26 mouse cellular contexts compared by ENCODE assay signal in genomic region chr12:101982977-101983376, GRCm38 (mm10). TPM values are rescaled to one million over a fixed set of nuclear protein-coding genes. Genes with fewer than 3 reads are reported as not detected.
DNase-seq lines count a peak whose midpoint lies in the region; ATAC-seq lines count a peak whose summit lies in the region.
"Had no signal": no experiment of that assay in that cellular context is flagged by ENCODE, and none has a peak within 500 bp of the region (broad histone marks: within the 10 kb centered on the region; RNA-seq: fewer than 3 reads in every experiment).

No protein-coding gene starts in this region.

- no peak overlapping the region for H3K27ac ChIP-seq in hindbrain, embryonic 12.5 days
- no peak overlapping the region for H3K27ac ChIP-seq in hindbrain, embryonic 10.5 days
- H3K27ac ChIP-seq: embryonic facial prominence, embryonic 10.5 days; embryonic facial prominence, embryonic 13.5 days; forebrain, embryonic 12.5 days; forebrain, embryonic 15.5 days; heart, adult 2 months; heart, embryonic 10.5 days; heart, embryonic 13.5 days; hindbrain, embryonic 14.5 days; hindbrain, postnatal 0 days had no signal

- DNase-seq in adrenal gland, adult (ENCODE audit: inconsistent age in 2 of 2, low spot score in 1 of 2): peak; percentile 26 to 68
- no peak for DNase-seq in adrenal gland, adult 18-20 months (ENCODE audit: low spot score in 2 of 2)
- DNase-seq in hindbrain, embryonic 10.5 days (ENCODE audit: low spot score): no peak
- peak; percentile 25 to 29 for DNase-seq in adrenal gland, postnatal 36 days
- DNase-seq in layer of hippocampus, postnatal 10 days (ENCODE audit: low spot score in 2 of 2): no peak
- DNase-seq: cerebellum, adult 11-12 months; cerebellum, adult 8-10 months; cerebellum, postnatal 10 days; cerebellum, postnatal 36 days; embryo, embryonic 11 days; gastrocnemius, postnatal 25 days; heart, adult 2 months; kidney, adult 18-20 months had no signal

- H3K27me3 ChIP-seq in hindbrain, embryonic 12.5 days: no peaks in the 10 kb centered on the region
- no peaks in the 10 kb centered on the region for H3K27me3 ChIP-seq in hindbrain, embryonic 10.5 days (ENCODE audit: insufficient read depth, poor library complexity, severe bottlenecking)
- H3K27me3 ChIP-seq: embryonic facial prominence, embryonic 13.5 days; forebrain, embryonic 12.5 days; forebrain, embryonic 15.5 days; heart, embryonic 13.5 days had no signal

- WGBS in hindbrain, embryonic 12.5 days: 95% methylated on average over 9 of the region's 9 CpGs
- WGBS in hindbrain, embryonic 10.5 days: 96% methylated on average over 9 of the region's 9 CpGs

- H3K4me1 ChIP-seq in hindbrain, embryonic 12.5 days: no peaks in the 10 kb centered on the region
- no peaks in the 10 kb centered on the region for H3K4me1 ChIP-seq in hindbrain, embryonic 10.5 days (replicated peaks)
- H3K4me1 ChIP-seq: forebrain, embryonic 12.5 days; forebrain, embryonic 15.5 days had no signal

- H3K4me3 ChIP-seq in hindbrain, embryonic 12.5 days: no peak overlapping the region
- no peak overlapping the region for H3K4me3 ChIP-seq in hindbrain, embryonic 10.5 days
- H3K4me3 ChIP-seq: embryonic facial prominence, embryonic 10.5 days; embryonic facial prominence, embryonic 13.5 days; erythroblast, embryonic 14.5 days; forebrain, embryonic 12.5 days; forebrain, embryonic 15.5 days; heart, adult 2 months; heart, embryonic 10.5 days; heart, embryonic 13.5 days had no signal

- no peak overlapping the region for H3K4me2 ChIP-seq in hindbrain, embryonic 12.5 days (replicated peaks)
- H3K4me2 ChIP-seq: embryonic facial prominence, embryonic 13.5 days; forebrain, embryonic 12.5 days; forebrain, embryonic 15.5 days; heart, embryonic 13.5 days; hindbrain, embryonic 14.5 days had no signal

- H3K9me3 ChIP-seq in hindbrain, embryonic 12.5 days (replicated peaks): no peaks in the 10 kb centered on the region
- no peaks in the 10 kb centered on the region for H3K9me3 ChIP-seq in hindbrain, embryonic 10.5 days
- H3K9me3 ChIP-seq: embryonic facial prominence, embryonic 10.5 days; embryonic facial prominence, embryonic 13.5 days; forebrain, embryonic 12.5 days; forebrain, embryonic 15.5 days; heart, embryonic 10.5 days; heart, embryonic 13.5 days had no signal

- peaks cover 47% of the 10 kb centered on the region for H3K36me3 ChIP-seq in hindbrain, embryonic 12.5 days
- peaks cover 64% of the 10 kb centered on the region for H3K36me3 ChIP-seq in hindbrain, embryonic 10.5 days

- 0 out of 2 replicates have a peak overlapping the region, but pooled peaks have one; percentile 5 for H3K9ac ChIP-seq in hindbrain, embryonic 12.5 days
- H3K9ac ChIP-seq: embryonic facial prominence, embryonic 13.5 days; forebrain, embryonic 12.5 days; forebrain, embryonic 15.5 days; heart, embryonic 13.5 days; hindbrain, embryonic 14.5 days had no signal

- ATAC-seq in hindbrain, embryonic 12.5 days (ENCODE audit: low FRiP score): no peak
- ATAC-seq: activated CD4-positive, CD25-positive, alpha-beta regulatory T cell, adult 4 months; forebrain, embryonic 15.5 days; hindbrain, postnatal 0 days; inflammation-experienced regulatory T-cells, adult 6 months; intestine, embryonic 16.5 days had no signal

RNA-seq across cellular contexts. Expression of gene Cpsf2, which starts 7.2 kb away (rescaled TPM):
- 10 to 100 TPM; 25.3 to 36.3 TPM for total RNA-seq in adrenal gland, adult 18-20 months (2021)
- polyA plus RNA-seq in hindbrain, embryonic 12.5 days (2016; fragmentation: Nextera tagmentation; extraction: Ambion mirVana): 34.2 and 36.5 TPM in 2 replicates
- polyA plus RNA-seq in hindbrain, embryonic 10.5 days (2016; fragmentation: Nextera tagmentation; extraction: Ambion mirVana): 28.6 and 36.4 TPM in 2 replicates
- total RNA-seq in adrenal gland, postnatal 36 days (2021): 10 to 100 TPM; 36.3 to 41.6 TPM
- total RNA-seq in layer of hippocampus, postnatal 10 days (2021): 10 to 100 TPM; 35.9 to 36.7 TPM

RNA-seq across cellular contexts. Expression of gene Atxn3, which starts 24.9 kb away (rescaled TPM):
- 10 to 100 TPM; 15.1 to 18.4 TPM for total RNA-seq in adrenal gland, adult 18-20 months (2021)
- polyA plus RNA-seq in hindbrain, embryonic 12.5 days (2016; fragmentation: Nextera tagmentation; extraction: Ambion mirVana): 16.2 and 17.5 TPM in 2 replicates
- polyA plus RNA-seq in hindbrain, embryonic 10.5 days (2016; fragmentation: Nextera tagmentation; extraction: Ambion mirVana): 11.3 and 14.8 TPM in 2 replicates
- 10 to 100 TPM; 20.0 to 22.5 TPM for total RNA-seq in adrenal gland, postnatal 36 days (2021)
- total RNA-seq in layer of hippocampus, postnatal 10 days (2021): 10 to 100 TPM; 20.4 to 21.9 TPM

Comparison
In these comparisons a context has a peak if more than half of its experiments do, and no peak if none do; other contexts are left out.
1. DNase-seq: peak in adrenal gland, adult (2 of 2) and adrenal gland, postnatal 36 days (2 of 2); none in adrenal gland, adult 18-20 months (0 of 2), hindbrain, embryonic 10.5 days (single experiment) and layer of hippocampus, postnatal 10 days (0 of 2).